Mouse (Mus musculus): ENCODE data around the gene Dnmt3a.

GRCm38 (mm10) chr12:3947503-3947902, 141.7 kb downstream of the Dnmt3a start:
- no peak for TF ChIP-seq CTCF (IDR thresholded peaks at IDR 0.05; ENCODE audit: control insufficient read depth, insufficient read depth, insufficient read length)
- TF ChIP-seq MAX (IDR thresholded peaks at IDR 0.05) = no peak
- no peak for TF ChIP-seq USF1 (IDR thresholded peaks at IDR 0.05; ENCODE audit: low read depth)
- TF ChIP-seq CEBPB (IDR thresholded peaks at IDR 0.05; ENCODE audit: low read depth) = no peak

Measured in C2C12 (cell line).